Mouse (Mus musculus) erythroblast, adult 5-6 weeks (primary cell): ENCODE measurements around the gene Tmem222. TPM values are rescaled to one million over a fixed set of nuclear protein-coding genes. Genes with fewer than 3 reads are reported as not detected.

Experiments used
- ATAC-seq: replicated peaks from 2 replicates; pipeline ENCODE4 v1.8.0; 2016; ENCODE audit warnings: moderate number of reproducible peaks, mild to moderate bottlenecking, moderate TSS enrichment, inconsistent platforms; ENCODE audit not compliant: poor library complexity, low FRiP score, severe bottlenecking
- total RNA-seq, 2 experiments: library from RNA; stranded (forward) in 1 of 2; stranded (reverse) in 1 of 2; fragments of 150-400 nt in 1 of 2; fragments of 200-764, 138-1000 nt in 1 of 2; gene quantifications; 2 replicates each; pipeline versions ENCODE4 v1.2.3 to v1.2.4; 2015 to 2017; ENCODE audit warnings: low replicate concordance in 2 of 2

Gene Tmem222
- total RNA-seq (2015; ENCODE audit: low replicate concordance) (9.8 and 22.3 TPM in 2 replicates), total RNA-seq (2017; ENCODE audit: low replicate concordance) (1.5 and 6.7 TPM in 2 replicates)

- peak; percentile 93 for ATAC-seq
Observed at GRCm38 (mm10) chr4:133277104-133278026, at the start of gene Tmem222. Gene Tmem222, minus strand, starts transcription at chr4:133277792.

- ATAC-seq = no peak
Observed at GRCm38 (mm10) chr4:133319667-133320066, 42.1 kb upstream of the Tmem222 start.

GRCm38 (mm10) chr4:133315991-133316390 is 38.4 kb upstream of the Tmem222 start:
- no peak for ATAC-seq

DNA sequence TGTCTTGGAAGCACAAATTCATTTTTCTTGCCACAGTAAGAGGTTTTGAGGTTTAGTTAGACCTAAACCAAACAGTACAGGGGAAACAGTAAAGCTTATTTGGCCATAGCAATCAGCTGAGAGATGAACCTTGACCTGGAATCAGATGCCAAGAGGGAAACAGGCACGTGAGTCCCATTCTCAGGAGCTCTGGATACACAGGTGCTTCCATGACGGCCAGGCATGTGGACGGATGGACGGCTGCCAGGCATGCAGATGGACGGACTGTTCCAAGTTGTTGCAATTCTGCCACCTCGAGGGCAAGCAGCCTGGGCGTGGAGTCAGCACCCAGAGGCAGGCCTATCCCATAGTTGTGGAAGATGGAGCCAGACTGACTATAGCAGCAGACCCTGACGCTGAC is 37.3 kb upstream of the Tmem222 start:
- no peak for ATAC-seq

GRCm38 (mm10) chr4:133309948-133310347 is 32.4 kb upstream of the Tmem222 start:
- peak; percentile 86 for ATAC-seq

GRCm38 (mm10) chr4:133307331-133307730 is 29.7 kb upstream of the Tmem222 start:
- ATAC-seq = peak; percentile 67

DNA sequence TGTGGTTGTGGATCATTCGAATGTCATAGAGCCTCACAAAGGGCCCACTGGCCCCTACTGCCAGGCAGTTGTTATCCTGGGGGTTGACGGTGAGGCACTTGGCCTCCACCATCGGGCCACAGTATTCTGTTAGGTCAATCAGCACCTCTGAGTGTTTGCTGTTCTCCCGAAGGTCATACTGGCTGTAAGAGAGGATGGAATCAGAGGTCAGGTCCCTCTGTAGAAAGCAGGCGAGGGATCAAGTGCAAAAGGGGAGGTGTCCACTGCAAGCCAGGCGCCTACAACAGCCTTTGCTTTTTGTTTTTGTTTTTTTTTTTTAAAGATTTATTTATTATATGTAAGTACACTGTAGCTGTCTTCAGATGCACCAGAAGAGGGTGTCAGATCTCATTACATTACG is 28.2 kb upstream of the Tmem222 start:
- no peak for ATAC-seq

- no peak for ATAC-seq
Observed at GRCm38 (mm10) chr4:133304770-133305169, 27.2 kb upstream of the Tmem222 start.

DNA sequence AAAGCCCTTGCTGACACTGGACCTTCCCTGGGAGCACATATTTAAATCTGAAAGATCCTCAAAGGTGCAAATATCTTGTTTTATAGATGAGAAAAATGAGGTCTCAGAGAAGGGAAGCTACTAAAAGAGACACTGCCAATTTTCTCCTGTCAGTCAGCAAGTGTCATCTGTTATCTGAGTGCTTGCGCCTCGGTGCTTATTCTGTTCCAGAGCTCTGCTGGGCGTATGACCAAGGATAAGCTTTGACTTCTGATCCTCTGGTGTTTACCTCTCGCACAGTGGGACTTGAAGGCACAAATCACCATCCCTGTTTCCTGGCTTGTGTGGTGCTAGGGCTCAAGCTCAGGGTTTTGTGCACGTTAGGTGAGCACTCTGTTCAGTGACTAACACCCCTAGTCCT is 25.1 kb upstream of the Tmem222 start:
- ATAC-seq = no peak

GRCm38 (mm10) chr4:133301802-133302201 is 24.2 kb upstream of the Tmem222 start:
- peak; percentile 69 for ATAC-seq

- ATAC-seq = no peak
Observed at GRCm38 (mm10) chr4:133300421-133300820, 22.8 kb upstream of the Tmem222 start.

DNA sequence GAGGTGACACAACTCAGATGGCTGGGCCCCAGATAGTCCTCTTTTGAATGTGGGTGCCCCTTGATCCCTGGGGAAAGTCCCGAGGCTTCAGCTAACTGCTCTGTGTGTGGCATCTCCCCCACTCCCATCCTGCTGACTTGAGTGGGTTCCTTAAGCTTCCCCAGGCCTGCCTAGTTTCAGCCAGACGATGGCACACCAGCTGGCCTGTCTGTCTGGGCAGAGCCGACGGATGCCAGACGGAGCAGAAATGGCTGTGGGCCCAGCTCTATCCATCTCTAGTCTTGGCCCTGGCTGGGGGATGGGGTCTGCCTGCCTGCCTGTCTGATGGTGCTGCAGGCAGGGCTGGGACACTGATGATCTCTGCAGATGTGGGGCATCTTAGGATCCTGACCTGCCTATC is 22.1 kb upstream of the Tmem222 start:
- no peak for ATAC-seq

DNA sequence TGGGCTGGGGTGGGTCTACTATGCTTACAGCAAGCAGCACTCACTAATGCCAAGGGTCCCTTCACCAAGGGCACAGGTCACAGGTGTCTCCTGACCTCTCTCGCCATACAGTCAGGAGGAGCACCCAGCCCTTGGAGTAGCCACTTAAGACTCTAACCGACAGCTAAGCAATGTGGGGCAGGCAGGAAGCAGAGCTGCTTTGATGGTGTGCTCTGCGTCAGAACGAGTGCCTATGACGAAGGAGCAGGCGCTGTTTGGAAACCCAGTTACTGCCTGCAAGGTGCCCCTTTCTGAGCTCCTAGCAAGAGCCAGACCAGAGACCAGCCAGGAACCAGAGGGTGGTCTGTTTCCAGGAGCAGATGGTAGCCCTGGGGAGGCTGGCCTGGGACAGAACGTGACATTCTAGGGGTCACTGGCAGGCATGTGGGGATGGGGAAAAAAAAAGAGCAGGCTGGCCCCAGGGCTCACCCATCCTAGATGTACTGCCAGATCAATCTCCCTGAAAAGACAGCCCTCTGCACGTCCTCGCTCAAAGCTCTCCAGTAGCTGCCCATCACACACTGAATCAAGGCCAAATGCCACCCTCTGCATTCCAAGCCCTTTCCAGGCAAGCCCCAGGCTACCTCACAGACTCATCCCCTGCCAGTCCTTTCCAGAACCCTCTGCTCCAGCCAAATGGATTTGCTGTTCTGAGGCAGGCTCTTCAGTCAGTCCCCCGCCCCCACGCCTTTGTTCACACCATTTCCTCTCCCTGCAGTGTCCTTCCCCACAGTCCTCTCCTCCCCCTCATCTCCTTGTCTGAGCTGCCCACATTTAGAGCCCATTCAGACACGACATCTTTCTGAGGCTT is 21.1 kb upstream of the Tmem222 start:
- ATAC-seq = no peak

DNA sequence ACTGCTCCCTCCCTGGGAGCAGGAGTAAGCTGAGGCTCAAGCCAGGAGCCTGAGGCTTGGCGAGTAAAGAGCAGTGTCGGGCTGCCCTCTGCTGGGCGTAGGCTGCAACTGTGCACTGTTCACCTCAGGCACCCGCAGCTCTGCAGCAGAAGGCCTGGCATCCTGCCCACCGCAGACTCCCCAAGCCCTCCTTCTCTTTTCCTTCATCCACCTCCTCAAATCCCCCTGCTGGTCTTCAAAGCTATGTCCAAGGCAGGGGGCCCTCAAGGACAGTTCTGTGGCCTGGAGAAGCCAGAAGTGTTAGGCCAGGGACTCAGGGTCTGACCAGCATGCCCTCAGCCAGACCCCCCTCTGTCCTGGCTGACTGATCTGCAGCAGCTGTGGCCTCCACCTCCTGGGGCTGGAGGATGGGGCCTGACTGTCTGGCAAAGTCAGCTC is 20.2 kb upstream of the Tmem222 start:
- peak; percentile 81 for ATAC-seq

- ATAC-seq = no peak
Observed at GRCm38 (mm10) chr4:133297360-133297759, 19.8 kb upstream of the Tmem222 start.

DNA sequence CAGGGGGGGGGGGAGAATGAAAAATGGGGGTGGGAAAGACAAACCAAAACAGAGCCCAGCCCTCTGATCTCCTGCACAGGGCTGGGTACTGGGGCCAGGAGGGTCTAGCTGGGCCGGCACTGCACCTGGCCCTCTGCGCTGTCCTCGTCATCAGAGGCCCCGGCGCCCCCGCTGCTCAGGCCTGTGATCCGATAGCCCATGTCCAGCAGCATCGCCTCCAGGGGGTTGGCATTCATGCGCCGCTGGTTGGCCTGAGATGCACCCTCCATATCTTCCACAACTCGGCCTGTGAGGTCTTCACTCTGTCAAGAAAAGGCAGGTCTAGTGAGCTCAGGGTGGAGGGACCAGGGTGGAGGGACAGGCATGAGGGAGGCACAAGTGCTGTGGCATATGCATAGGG is 16.5 kb upstream of the Tmem222 start:
- no peak for ATAC-seq

GRCm38 (mm10) chr4:133292901-133293843 is 15.6 kb upstream of the Tmem222 start:
- no peak for ATAC-seq

GRCm38 (mm10) chr4:133292405-133292804 is 14.8 kb upstream of the Tmem222 start:
- no peak for ATAC-seq

DNA sequence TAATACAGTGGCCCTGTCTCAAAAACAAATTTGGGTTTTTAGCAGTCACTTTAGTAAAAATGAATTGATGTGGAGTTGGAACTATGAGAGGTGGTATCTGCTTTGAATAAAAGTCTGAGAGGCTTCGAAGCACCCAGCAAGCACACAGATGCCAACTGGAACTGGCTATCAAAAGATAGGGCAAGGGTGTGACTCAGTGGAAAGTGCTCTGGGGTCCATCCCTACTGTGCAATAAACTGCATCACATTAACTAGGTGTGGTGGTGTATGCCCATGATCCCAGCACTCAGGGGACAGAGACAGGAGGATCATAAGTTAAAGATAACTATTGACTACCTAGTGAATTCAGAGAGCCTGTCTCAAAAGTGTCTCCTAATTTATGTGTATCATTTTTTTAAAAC is 13.7 kb upstream of the Tmem222 start:
- no peak for ATAC-seq
